ENCODE assay signal across 27 mouse cellular contexts in genomic region chr10:36092915-36093314, GRCm38 (mm10).
DNase-seq lines count a peak whose midpoint lies in the region; ATAC-seq lines count a peak whose summit lies in the region.
"Had no signal": no experiment of that assay in that cellular context is flagged by ENCODE, and none has a peak within 500 bp of the region (broad histone marks: within the 10 kb centered on the region; RNA-seq: fewer than 3 reads in every experiment).

No protein-coding gene starts in this region.

- H3K4me3 ChIP-seq in forebrain, embryonic 15.5 days: no peak overlapping the region
- H3K4me3 ChIP-seq in forebrain, embryonic 12.5 days (replicated peaks): no peak overlapping the region
- no peak overlapping the region for H3K4me3 ChIP-seq in midbrain, embryonic 16.5 days (ENCODE audit: low read depth, low read length)
- no peak overlapping the region for H3K4me3 ChIP-seq in midbrain, embryonic 13.5 days (replicated peaks)
- H3K4me3 ChIP-seq: heart, embryonic 13.5 days; hindbrain, embryonic 15.5 days; intestine, embryonic 15.5 days; midbrain, embryonic 15.5 days; myocyte; neural tube, embryonic 12.5 days had no signal

- ATAC-seq in forebrain, embryonic 15.5 days (replicated peaks): peak; percentile 48
- no peak for ATAC-seq in forebrain, embryonic 12.5 days (ENCODE audit: low FRiP score)
- peak; percentile 66; the same call in 1 of the 2 replicates for ATAC-seq in midbrain, embryonic 16.5 days
- ATAC-seq in midbrain, embryonic 13.5 days: no peak
- ATAC-seq: intestine, embryonic 15.5 days; midbrain, embryonic 15.5 days had no signal

- H3K4me2 ChIP-seq in forebrain, embryonic 15.5 days (replicated peaks): no peak overlapping the region
- no peak overlapping the region for H3K4me2 ChIP-seq in forebrain, embryonic 12.5 days
- no peak overlapping the region for H3K4me2 ChIP-seq in midbrain, embryonic 16.5 days (ENCODE audit: low read length)
- no peak overlapping the region for H3K4me2 ChIP-seq in midbrain, embryonic 13.5 days (replicated peaks)
- H3K4me2 ChIP-seq: heart, embryonic 13.5 days; hindbrain, embryonic 15.5 days; intestine, embryonic 15.5 days; midbrain, embryonic 15.5 days; neural tube, embryonic 12.5 days had no signal

- peak; percentile 2 for DNase-seq in forelimb bud, embryonic 11.5 days (ENCODE audit: low read depth, low spot score)
- DNase-seq in right cerebral cortex, postnatal 10 days (ENCODE audit: low spot score in 2 of 2): no peak
- DNase-seq in kidney, postnatal 14 days: no peak
- DNase-seq: adrenal gland, postnatal 25 days; B cell, adult 2 months; cerebellum, adult 18-20 months; gastrocnemius, postnatal 10 days; heart, postnatal 10 days; kidney, adult 2 months; kidney, postnatal 4 days; liver; lung, adult 2 months; lung, postnatal 10 days; spleen, adult 18-20 months; thymus, postnatal 14 days had no signal

- H3K4me1 ChIP-seq in forebrain, embryonic 15.5 days: no peaks in the 10 kb centered on the region
- no peaks in the 10 kb centered on the region for H3K4me1 ChIP-seq in forebrain, embryonic 12.5 days
- H3K4me1 ChIP-seq in midbrain, embryonic 16.5 days (ENCODE audit: control insufficient read depth, insufficient read depth, low read length): no peaks in the 10 kb centered on the region
- no peaks in the 10 kb centered on the region for H3K4me1 ChIP-seq in midbrain, embryonic 13.5 days (replicated peaks)
- H3K4me1 ChIP-seq: heart, embryonic 13.5 days; hindbrain, embryonic 15.5 days; intestine, embryonic 15.5 days; midbrain, embryonic 15.5 days; neural tube, embryonic 12.5 days had no signal

- no peaks in the 10 kb centered on the region for H3K36me3 ChIP-seq in forebrain, embryonic 15.5 days
- H3K36me3 ChIP-seq in forebrain, embryonic 12.5 days (replicated peaks): no peaks in the 10 kb centered on the region
- no peaks in the 10 kb centered on the region for H3K36me3 ChIP-seq in midbrain, embryonic 16.5 days (ENCODE audit: control insufficient read depth, insufficient read depth, low read length)
- no peaks in the 10 kb centered on the region for H3K36me3 ChIP-seq in midbrain, embryonic 13.5 days
- H3K36me3 ChIP-seq: heart, embryonic 13.5 days; hindbrain, embryonic 15.5 days; intestine, embryonic 15.5 days; midbrain, embryonic 15.5 days; neural tube, embryonic 12.5 days had no signal

- H3K27ac ChIP-seq in forebrain, embryonic 15.5 days (replicated peaks): no peak overlapping the region
- H3K27ac ChIP-seq in forebrain, embryonic 12.5 days: no peak overlapping the region
- no peak overlapping the region for H3K27ac ChIP-seq in midbrain, embryonic 16.5 days (ENCODE audit: low read length)
- H3K27ac ChIP-seq in midbrain, embryonic 13.5 days: no peak overlapping the region
- H3K27ac ChIP-seq: heart, embryonic 13.5 days; hindbrain, embryonic 15.5 days; intestine, embryonic 15.5 days; liver, embryonic 14.5 days; macrophage; midbrain, embryonic 15.5 days; neural tube, embryonic 12.5 days had no signal

- WGBS in forebrain, embryonic 15.5 days: 39% methylated on average over 2 of the region's 2 CpGs
- 62% methylated on average over 2 of the region's 2 CpGs for WGBS in forebrain, embryonic 12.5 days
- WGBS in midbrain, embryonic 16.5 days: 68% methylated on average over 2 of the region's 2 CpGs
- WGBS in midbrain, embryonic 13.5 days: 56% methylated on average over 2 of the region's 2 CpGs

- no peaks in the 10 kb centered on the region for H3K9me3 ChIP-seq in forebrain, embryonic 15.5 days
- H3K9me3 ChIP-seq in forebrain, embryonic 12.5 days: no peaks in the 10 kb centered on the region
- H3K9me3 ChIP-seq in midbrain, embryonic 16.5 days (replicated peaks; ENCODE audit: control insufficient read depth, low read length, poor library complexity, severe bottlenecking): no peaks in the 10 kb centered on the region
- H3K9me3 ChIP-seq in midbrain, embryonic 13.5 days: no peaks in the 10 kb centered on the region
- H3K9me3 ChIP-seq: heart, embryonic 13.5 days; hindbrain, embryonic 15.5 days; intestine, embryonic 15.5 days; midbrain, embryonic 15.5 days; neural tube, embryonic 12.5 days had no signal

- no peak overlapping the region for H3K9ac ChIP-seq in forebrain, embryonic 15.5 days (replicated peaks)
- no peak overlapping the region for H3K9ac ChIP-seq in forebrain, embryonic 12.5 days
- no peak overlapping the region for H3K9ac ChIP-seq in midbrain, embryonic 16.5 days (ENCODE audit: low read depth, low read length)
- no peak overlapping the region for H3K9ac ChIP-seq in midbrain, embryonic 13.5 days (replicated peaks)
- H3K9ac ChIP-seq: heart, embryonic 13.5 days; hindbrain, embryonic 15.5 days; intestine, embryonic 15.5 days; liver, embryonic 14.5 days; midbrain, embryonic 15.5 days; neural tube, embryonic 12.5 days had no signal

- H3K27me3 ChIP-seq in forebrain, embryonic 15.5 days: no peaks in the 10 kb centered on the region
- H3K27me3 ChIP-seq in forebrain, embryonic 12.5 days: no peaks in the 10 kb centered on the region
- no peaks in the 10 kb centered on the region for H3K27me3 ChIP-seq in midbrain, embryonic 16.5 days (ENCODE audit: control insufficient read depth, insufficient read depth, low read depth, low read length)
- no peaks in the 10 kb centered on the region for H3K27me3 ChIP-seq in midbrain, embryonic 13.5 days
- H3K27me3 ChIP-seq: heart, embryonic 13.5 days; hindbrain, embryonic 15.5 days; intestine, embryonic 15.5 days; midbrain, embryonic 15.5 days; neural tube, embryonic 12.5 days had no signal

Comparison
In these comparisons a context has a peak if more than half of its experiments do, and no peak if none do; other contexts are left out.
1. ATAC-seq: peak in forebrain, embryonic 15.5 days (single experiment) and midbrain, embryonic 16.5 days (single experiment); none in forebrain, embryonic 12.5 days (single experiment) and midbrain, embryonic 13.5 days (single experiment).